Mouse (Mus musculus): ENCODE measurements at regions not wholly inside any gene's neighbourhood (a gene's known extent, or its start where the extent isn't known, plus 50 kb on each side); places are given as distances from the start of the nearest gene placed in this dataset.

GRCm38 (mm10) chr16:7518711-7519110, 906.2 kb downstream of the Tmem114 start:
- Histone ChIP-seq H3K4me2 (ENCODE audit: low read depth) (no peak overlapping the region), H3K4me3 (no peak overlapping the region), H3ac (ENCODE audit: control insufficient read depth, insufficient read length) (no peak overlapping the region), H3K79me2 (ENCODE audit: control insufficient read depth, insufficient read depth) (no peaks in the 10 kb centered on the region), H3K36me3 (ENCODE audit: control insufficient read depth, insufficient read depth) (no peaks in the 10 kb centered on the region), H3K27me3 (ENCODE audit: control insufficient read depth, insufficient read depth, insufficient read length) (no peaks in the 10 kb centered on the region)
- TF ChIP-seq MAX (IDR thresholded peaks at IDR 0.05; ENCODE audit: low read depth) (no peak), TCF3 (IDR thresholded peaks at IDR 0.05; ENCODE audit: insufficient read length, low read depth) (no peak), MYOG (IDR thresholded peaks at IDR 0.05; ENCODE audit: control insufficient read depth in 1 of 3, insufficient read depth in 1 of 3, insufficient read length in 2 of 3, low read depth in 2 of 3) (no peak), MYOD1 (IDR thresholded peaks at IDR 0.05; ENCODE audit: control insufficient read depth in 1 of 3, insufficient read length in 2 of 3, low read depth in 2 of 3) (no peak), USF1 (IDR thresholded peaks at IDR 0.05; ENCODE audit: low read depth) (no peak), POLR2A (IDR thresholded peaks at IDR 0.05; ENCODE audit: insufficient read length, low read depth) (no peak), TCF12 (IDR thresholded peaks at IDR 0.05; ENCODE audit: insufficient read depth, poor library complexity, severe bottlenecking) (no peak), E2F4 (IDR thresholded peaks at IDR 0.05; ENCODE audit: insufficient read depth) (no peak), CEBPB (IDR thresholded peaks at IDR 0.05; ENCODE audit: insufficient read depth, poor library complexity, severe bottlenecking) (no peak), SRF (IDR thresholded peaks at IDR 0.05; ENCODE audit: control insufficient read depth, insufficient read length, low read depth) (no peak), REST (IDR thresholded peaks at IDR 0.05; ENCODE audit: insufficient read depth, insufficient read length) (no peak), POLR2AphosphoS2 (IDR thresholded peaks at IDR 0.05; ENCODE audit: insufficient read length, low read depth) (no peak)

All from myocyte (in vitro differentiated cells).